Comparison of ENCODE assay signal across 8 mouse cellular contexts in genomic region chr2:26933304-26934055, GRCm38 (mm10). TPM values are rescaled to one million over a fixed set of nuclear protein-coding genes. Genes with fewer than 3 reads are reported as not detected.
DNase-seq lines count a peak whose midpoint lies in the region; ATAC-seq and TF ChIP-seq lines count a peak whose summit lies in the region.

TSS of gene Surf4 (minus strand) at chr2:26933928.
TSS of gene Stkld1 (plus strand) at chr2:26934047.

- H3K4me3 ChIP-seq in E14TG2a.4 (replicated peaks; ENCODE audit: low read length): peak within 1 kb of the TSS; percentile 92
- peak within 1 kb of the TSS; percentile 95 for H3K4me3 ChIP-seq in forebrain, embryonic 11.5 days (ENCODE audit: low read depth, low read length)
- peak within 1 kb of the TSS; percentile 99 for H3K4me3 ChIP-seq in heart, embryonic 16.5 days (ENCODE audit: low read length)
- H3K4me3 ChIP-seq in liver, embryonic 14.5 days (ENCODE audit: insufficient read depth in 1 of 2, low read depth in 2 of 2, low read length in 2 of 2): peak within 1 kb of the TSS; percentile 76 to 79
- peak within 1 kb of the TSS; percentile 82 for H3K4me3 ChIP-seq in stomach, embryonic 15.5 days (replicated peaks)

- no peak for TF ChIP-seq EP300 in liver, embryonic 14.5 days (IDR thresholded peaks at IDR 0.05; ENCODE audit: low read depth)

- peak; percentile 95 for ATAC-seq in forebrain, embryonic 11.5 days (replicated peaks; ENCODE audit: low FRiP score)
- ATAC-seq in heart, embryonic 16.5 days (replicated peaks; ENCODE audit: extremely low read depth, insufficient read depth, low FRiP score): peak; percentile 95
- ATAC-seq in liver, embryonic 14.5 days (ENCODE audit: insufficient read depth): peak; percentile 94
- peak; percentile 94 for ATAC-seq in stomach, embryonic 15.5 days (ENCODE audit: insufficient read depth, low FRiP score, low read depth)

- peak within 1 kb of the TSS; percentile 95 for H3K9ac ChIP-seq in forebrain, embryonic 11.5 days (ENCODE audit: low read length)
- peak within 1 kb of the TSS; percentile 100 for H3K9ac ChIP-seq in heart, embryonic 16.5 days (ENCODE audit: low read length)
- peak within 1 kb of the TSS; percentile 89 for H3K9ac ChIP-seq in liver, embryonic 14.5 days (replicated peaks)
- peak within 1 kb of the TSS; percentile 99 for H3K9ac ChIP-seq in stomach, embryonic 15.5 days

- peaks cover 34% of the 10 kb centered on the region for H3K36me3 ChIP-seq in E14TG2a.4 (ENCODE audit: insufficient read depth, low read length)
- no peaks in the 10 kb centered on the region for H3K36me3 ChIP-seq in forebrain, embryonic 11.5 days (ENCODE audit: control insufficient read depth, insufficient read depth, low read length)
- peaks cover 13% of the 10 kb centered on the region for H3K36me3 ChIP-seq in heart, embryonic 16.5 days (ENCODE audit: control insufficient read depth, insufficient read depth)
- H3K36me3 ChIP-seq in liver, embryonic 14.5 days (replicated peaks; ENCODE audit: control insufficient read depth, insufficient read depth, low read depth): peaks cover 14% of the 10 kb centered on the region
- H3K36me3 ChIP-seq in stomach, embryonic 15.5 days: 0 out of 2 replicates have a peak, but pooled peaks cover 12% of the 10 kb centered on the region

- TF ChIP-seq CTCF in E14TG2a.4 (conservative IDR thresholded peaks at IDR 0.05; ENCODE audit: low read length): no peak
- no peak for TF ChIP-seq CTCF in liver, embryonic 14.5 days (IDR thresholded peaks at IDR 0.05; ENCODE audit: low read depth)

- no peaks in the 10 kb centered on the region; the same call in 1 of the 2 replicates for H3K27me3 ChIP-seq in E14TG2a.4 (ENCODE audit: insufficient read depth, low read length)
- no peaks in the 10 kb centered on the region for H3K27me3 ChIP-seq in forebrain, embryonic 11.5 days (ENCODE audit: control insufficient read depth, insufficient read depth, low read length)
- H3K27me3 ChIP-seq in heart, embryonic 16.5 days (ENCODE audit: control insufficient read depth, insufficient read depth, low read length): no peaks in the 10 kb centered on the region
- no peaks in the 10 kb centered on the region for H3K27me3 ChIP-seq in liver, embryonic 14.5 days (ENCODE audit: control insufficient read depth, insufficient read depth, low read length)
- H3K27me3 ChIP-seq in stomach, embryonic 15.5 days (replicated peaks): no peaks in the 10 kb centered on the region

- peak; percentile 86 for DNase-seq in c-Kit-positive CD71-positive TER-119-negative erythroid progenitor cells, embryonic 14.5 days (ENCODE audit: low read depth)
- peak; percentile 98 for DNase-seq in forebrain, embryonic 11.5 days (ENCODE audit: low spot score)
- DNase-seq in kidney, postnatal 36 days: peak; percentile 97 to 98
- DNase-seq in liver, embryonic 14.5 days (ENCODE audit: low read depth in 3 of 3, low spot score in 3 of 3): peak; percentile 85 to 87 (median 86)
- DNase-seq in neural tube, embryonic 10.5 days (ENCODE audit: extremely low spot score, low spot score): peak; percentile 93

- peaks cover 46% of the 10 kb centered on the region for H3K4me1 ChIP-seq in E14TG2a.4 (replicated peaks; ENCODE audit: low read depth, low read length)
- H3K4me1 ChIP-seq in forebrain, embryonic 11.5 days (replicated peaks; ENCODE audit: control insufficient read depth, insufficient read depth, low read length): peaks cover 8% of the 10 kb centered on the region
- peaks cover 29% of the 10 kb centered on the region for H3K4me1 ChIP-seq in heart, embryonic 16.5 days (ENCODE audit: control insufficient read depth, insufficient read depth, low read length)
- peaks cover 9 to 21% of the 10 kb centered on the region in 2 experiments for H3K4me1 ChIP-seq in liver, embryonic 14.5 days (replicated peaks; ENCODE audit: control insufficient read depth in 2 of 2, insufficient read depth in 2 of 2, low read length in 1 of 2)
- H3K4me1 ChIP-seq in stomach, embryonic 15.5 days: peaks cover 23% of the 10 kb centered on the region

- H3K4me2 ChIP-seq in forebrain, embryonic 11.5 days (ENCODE audit: low read depth, low read length, severe bottlenecking): peak within 1 kb of the TSS; percentile 72
- peak within 1 kb of the TSS; percentile 87 for H3K4me2 ChIP-seq in heart, embryonic 16.5 days (ENCODE audit: low read depth, low read length)
- H3K4me2 ChIP-seq in liver, embryonic 14.5 days (ENCODE audit: low read depth): peak within 1 kb of the TSS; percentile 80
- H3K4me2 ChIP-seq in stomach, embryonic 15.5 days: peak within 1 kb of the TSS; percentile 72

- H3K9me3 ChIP-seq in E14TG2a.4 (ENCODE audit: low read length): no peaks in the 10 kb centered on the region
- no peaks in the 10 kb centered on the region for H3K9me3 ChIP-seq in forebrain, embryonic 11.5 days (ENCODE audit: control insufficient read depth, low read length)
- no peaks in the 10 kb centered on the region for H3K9me3 ChIP-seq in heart, embryonic 16.5 days (replicated peaks; ENCODE audit: control insufficient read depth, low read length)
- no peaks in the 10 kb centered on the region for H3K9me3 ChIP-seq in liver, embryonic 14.5 days (ENCODE audit: control insufficient read depth, low read length)
- H3K9me3 ChIP-seq in stomach, embryonic 15.5 days: no peaks in the 10 kb centered on the region

- H3K27ac ChIP-seq in forebrain, embryonic 11.5 days (ENCODE audit: low read depth, low read length): peak within 1 kb of the TSS; percentile 62
- peak within 1 kb of the TSS; percentile 95 for H3K27ac ChIP-seq in heart, embryonic 16.5 days (ENCODE audit: low read length)
- H3K27ac ChIP-seq in liver, embryonic 14.5 days: peak within 1 kb of the TSS; percentile 11
- H3K27ac ChIP-seq in stomach, embryonic 15.5 days: peak within 1 kb of the TSS; percentile 89

- under 1% methylated on average over 65 of the region's 70 CpGs for WGBS in forebrain, embryonic 11.5 days
- WGBS in heart, embryonic 16.5 days: 1% methylated on average over 47 of the region's 70 CpGs
- under 1% methylated on average over 68 of the region's 70 CpGs for WGBS in liver, embryonic 14.5 days (ENCODE audit: insufficient replicate concordance)
- WGBS in stomach, embryonic 15.5 days: under 1% methylated on average over 66 of the region's 70 CpGs

RNA-seq across cellular contexts. Expression of gene Surf4, which starts in this region (rescaled TPM):
- 144 and 152 TPM in 2 replicates for polyA plus RNA-seq in forebrain, embryonic 11.5 days (2014; fragmentation: Nextera tagmentation; extraction: Ambion mirVana)
- polyA plus RNA-seq in heart, embryonic 16.5 days (2015; fragmentation: Nextera tagmentation; extraction: Ambion mirVana): 160 and 177 TPM in 2 replicates
- polyA plus RNA-seq in liver, embryonic 14.5 days (2012; rRNA removed): 46.5 and 53.4 TPM in 2 replicates
- 80.3 and 83.1 TPM in 2 replicates for polyA plus RNA-seq in liver, embryonic 14.5 days (2014; fragmentation: Nextera tagmentation; extraction: Ambion mirVana)
- polyA plus RNA-seq in stomach, embryonic 15.5 days (2015; fragmentation: Nextera tagmentation; extraction: Ambion mirVana): 212 and 245 TPM in 2 replicates

RNA-seq across cellular contexts. Expression of gene Stkld1, which starts in this region (rescaled TPM):
- 0.11 TPM in 1 of 2 replicates, not detected in the other for polyA plus RNA-seq in forebrain, embryonic 11.5 days (2014; fragmentation: Nextera tagmentation; extraction: Ambion mirVana)
- polyA plus RNA-seq in heart, embryonic 16.5 days (2015; fragmentation: Nextera tagmentation; extraction: Ambion mirVana): 0.26 and 0.38 TPM in 2 replicates
- polyA plus RNA-seq in liver, embryonic 14.5 days (2012; rRNA removed): 0.03 and 0.07 TPM in 2 replicates
- 0.10 TPM in 1 of 2 replicates, not detected in the other for polyA plus RNA-seq in liver, embryonic 14.5 days (2014; fragmentation: Nextera tagmentation; extraction: Ambion mirVana)
- 0.08 TPM in 1 of 2 replicates, not detected in the other for polyA plus RNA-seq in stomach, embryonic 15.5 days (2015; fragmentation: Nextera tagmentation; extraction: Ambion mirVana)

Comparison
In these comparisons a context has a peak if more than half of its experiments do, and no peak if none do; other contexts are left out.
1. Peak in every context shown above with its lines: DNase-seq, ATAC-seq, H3K4me3 ChIP-seq and H3K27ac ChIP-seq.
2. H3K27ac ChIP-seq: peak in every context shown above with its lines; median percentile 95 in heart, embryonic 16.5 days; 89 in stomach, embryonic 15.5 days; 62 in forebrain, embryonic 11.5 days; 11 in liver, embryonic 14.5 days.